Mouse (Mus musculus) C2C12 (cell line): ENCODE measurements around the gene Olfr1434. TPM values are rescaled to one million over a fixed set of nuclear protein-coding genes. Genes with fewer than 3 reads are reported as not detected.

Experiments used
- polyA plus RNA-seq: library from polyadenylated mRNA; unstranded; fragments of >200 nt; fragmentation: generic; extraction: Trizol; gene quantifications from one replicate; pipeline ENCODE4 v1.2.1, GENCODE M21; 2012; ENCODE audit warnings: missing spikeins

Gene Olfr1434
- polyA plus RNA-seq, 1 experiment: not detected

Other genes with a start within 250 kb of the Olfr1434 start
- gene Olfr1423, start 238.5 kb upstream of the Olfr1434 start, polyA plus RNA-seq: 0.01 TPM
- not detected for gene Olfr1424, start 217.2 kb upstream of the Olfr1434 start, polyA plus RNA-seq
- gene Olfr1425, start 202.1 kb upstream of the Olfr1434 start, polyA plus RNA-seq: not detected
- not detected for gene Olfr1426, start 187.8 kb upstream of the Olfr1434 start, polyA plus RNA-seq
- gene Olfr1427, start 176.5 kb upstream of the Olfr1434 start, polyA plus RNA-seq: not detected
- gene Olfr1428, start 164.0 kb upstream of the Olfr1434 start, polyA plus RNA-seq: not detected
- not detected for gene Olfr76, start 156.7 kb upstream of the Olfr1434 start, polyA plus RNA-seq
- not detected for gene Olfr1555-ps1, start 109.7 kb upstream of the Olfr1434 start, polyA plus RNA-seq
- not detected for gene Olfr1431, start 79.2 kb upstream of the Olfr1434 start, polyA plus RNA-seq
- not detected for gene Olfr1432, start 47.3 kb upstream of the Olfr1434 start, polyA plus RNA-seq
- gene Olfr262, start 38.2 kb upstream of the Olfr1434 start, polyA plus RNA-seq: not detected
- not detected for gene Olfr235, start 18.8 kb upstream of the Olfr1434 start, polyA plus RNA-seq
- not detected for gene Olfr1436, start 19.3 kb downstream of the Olfr1434 start, polyA plus RNA-seq
- not detected for gene Olfr1437, start 45.2 kb downstream of the Olfr1434 start, polyA plus RNA-seq
- gene Olfr1438-ps1, start 56.1 kb downstream of the Olfr1434 start, polyA plus RNA-seq: not detected
- not detected for gene Olfr1440, start 107.4 kb downstream of the Olfr1434 start, polyA plus RNA-seq
- not detected for gene Olfr1441, start 137.6 kb downstream of the Olfr1434 start, polyA plus RNA-seq
- not detected for gene Pfpl, start 148.1 kb downstream of the Olfr1434 start, polyA plus RNA-seq
- 0.01 TPM for gene Mpeg1, start 180.9 kb downstream of the Olfr1434 start, polyA plus RNA-seq
- 5.0 TPM for gene Dtx4, start 221.6 kb downstream of the Olfr1434 start, polyA plus RNA-seq